In the genomic region with DNA sequence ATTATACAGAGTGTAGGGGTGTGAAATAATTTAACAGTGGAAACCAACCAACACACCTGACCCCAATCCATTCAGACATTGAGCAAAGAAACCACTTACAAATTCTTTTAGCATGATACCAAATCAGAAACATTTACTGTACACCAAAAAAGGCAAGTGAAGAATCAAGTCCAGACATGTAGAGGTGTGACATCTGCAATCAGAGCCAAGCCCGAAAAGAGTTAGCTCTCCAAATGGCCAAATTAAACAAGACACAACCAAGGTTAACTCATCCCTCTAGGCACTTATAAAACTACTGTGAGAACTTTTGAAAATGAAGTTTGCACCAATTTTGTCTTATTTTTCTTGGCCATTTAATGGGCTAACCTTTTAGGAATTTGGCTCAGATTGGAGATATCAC, we compare ENCODE assay signal across 46 mouse cellular contexts. TPM values are rescaled to one million over a fixed set of nuclear protein-coding genes. Genes with fewer than 3 reads are reported as not detected.
"Had no signal": no experiment of that assay in that cellular context is flagged by ENCODE, and none has a peak within 500 bp of the region (broad histone marks: within the 10 kb centered on the region; RNA-seq: fewer than 3 reads in every experiment).

No protein-coding gene starts in this region.

- H3K27me3 ChIP-seq: heart, embryonic 12.5 days; heart, embryonic 13.5 days; heart, embryonic 15.5 days; hindbrain, embryonic 12.5 days; hindbrain, embryonic 13.5 days; hindbrain, embryonic 15.5 days; intestine, embryonic 15.5 days; kidney, embryonic 15.5 days had no signal

- H3K4me3 ChIP-seq: heart, embryonic 10.5 days; heart, embryonic 12.5 days; heart, embryonic 13.5 days; heart, embryonic 15.5 days; hindbrain, embryonic 10.5 days; hindbrain, embryonic 12.5 days; hindbrain, embryonic 13.5 days; hindbrain, embryonic 15.5 days; intestine, embryonic 15.5 days; kidney, embryonic 15.5 days; layer of hippocampus, adult 2 months had no signal

- ATAC-seq: hindbrain, embryonic 16.5 days; hindbrain, postnatal 0 days; intestine, embryonic 15.5 days; intestine, embryonic 16.5 days; intestine, postnatal 0 days had no signal

- H3K36me3 ChIP-seq: heart, embryonic 10.5 days; heart, embryonic 12.5 days; heart, embryonic 13.5 days; heart, embryonic 15.5 days; hindbrain, embryonic 10.5 days; hindbrain, embryonic 12.5 days; hindbrain, embryonic 13.5 days; hindbrain, embryonic 15.5 days; intestine, embryonic 15.5 days; kidney, embryonic 15.5 days had no signal

- H3K4me2 ChIP-seq: heart, embryonic 11.5 days; heart, embryonic 12.5 days; heart, embryonic 13.5 days; heart, embryonic 15.5 days; hindbrain, embryonic 12.5 days; hindbrain, embryonic 13.5 days; hindbrain, embryonic 14.5 days; hindbrain, embryonic 15.5 days; intestine, embryonic 15.5 days; kidney, embryonic 15.5 days had no signal

- H3K9me3 ChIP-seq: heart, embryonic 10.5 days; heart, embryonic 12.5 days; heart, embryonic 13.5 days; heart, embryonic 15.5 days; hindbrain, embryonic 10.5 days; hindbrain, embryonic 12.5 days; hindbrain, embryonic 13.5 days; hindbrain, embryonic 15.5 days; intestine, embryonic 15.5 days; kidney, embryonic 15.5 days had no signal

- DNase-seq: heart, postnatal 10 days; heart, postnatal 14 days; heart, postnatal 36 days; heart, postnatal 4 days; kidney, adult 11 months; kidney, adult 18-20 months; kidney, adult 2 months; kidney, adult 8-10 months; kidney, adult 9 months; kidney, postnatal 10 days; kidney, postnatal 14 days; kidney, postnatal 25 days; kidney, postnatal 36 days; kidney, postnatal 4 days; layer of hippocampus, adult 9-11 months; layer of hippocampus, postnatal 36 days had no signal

- H3K27ac ChIP-seq: heart, embryonic 10.5 days; heart, embryonic 13.5 days; heart, embryonic 15.5 days; hindbrain, embryonic 10.5 days; hindbrain, embryonic 12.5 days; hindbrain, embryonic 13.5 days; hindbrain, embryonic 14.5 days; hindbrain, embryonic 15.5 days; hindbrain, postnatal 0 days; intestine, embryonic 15.5 days; kidney, embryonic 15.5 days; kidney, postnatal 0 days; layer of hippocampus, adult 2 months had no signal

- H3K9ac ChIP-seq: heart, embryonic 12.5 days; heart, embryonic 13.5 days; heart, embryonic 15.5 days; hindbrain, embryonic 12.5 days; hindbrain, embryonic 13.5 days; hindbrain, embryonic 14.5 days; hindbrain, embryonic 15.5 days; intestine, embryonic 15.5 days; kidney, embryonic 15.5 days had no signal

- H3K4me1 ChIP-seq: heart, embryonic 10.5 days; heart, embryonic 12.5 days; heart, embryonic 13.5 days; heart, embryonic 15.5 days; hindbrain, embryonic 10.5 days; hindbrain, embryonic 12.5 days; hindbrain, embryonic 13.5 days; hindbrain, embryonic 15.5 days; intestine, embryonic 15.5 days; kidney, embryonic 15.5 days had no signal

RNA-seq across cellular contexts. Expression of a gene that starts 46.3 kb away (rescaled TPM):
- total RNA-seq: heart, postnatal 10 days; heart, postnatal 14 days; heart, postnatal 25 days; heart, postnatal 36 days; heart, postnatal 4 days; hematopoietic stem cell, adult 5-6 weeks; hindbrain, postnatal 0 days; layer of hippocampus, adult 18-20 months; layer of hippocampus, adult 2 months; layer of hippocampus, adult 8-10 months; layer of hippocampus, postnatal 10 days; layer of hippocampus, postnatal 14 days; layer of hippocampus, postnatal 25 days; layer of hippocampus, postnatal 36 days; left cerebral cortex, adult 18-20 months had no signal
- polyA plus RNA-seq: heart, embryonic 10.5 days; heart, embryonic 11.5 days; heart, embryonic 12.5 days; heart, embryonic 13.5 days; heart, embryonic 14.5 days; heart, embryonic 15.5 days; heart, postnatal 0 days; hindbrain, embryonic 10.5 days; hindbrain, embryonic 11.5 days; hindbrain, embryonic 12.5 days; hindbrain, embryonic 13.5 days; hindbrain, embryonic 14.5 days; hindbrain, embryonic 15.5 days; hindbrain, embryonic 16.5 days; hindbrain, postnatal 0 days; kidney, embryonic 14.5 days had no signal
